Mouse (Mus musculus): ENCODE measurements around the gene Hdgf.

GRCm38 (mm10) chr3:87901036-87901624 lies 5.0 kb upstream of the Hdgf start:
- TF ChIP-seq CTCF (IDR thresholded peaks at IDR 0.05; ENCODE audit: borderline replicate concordance, control insufficient read depth, extremely low read depth, insufficient read depth, low read length, poor library complexity) (no peak), POLR2A (IDR thresholded peaks at IDR 0.05; ENCODE audit: control insufficient read depth, extremely low read depth, insufficient read depth, low read length, poor library complexity) (no peak)

Measured in thymus, adult 2 months (tissue).